Mouse (Mus musculus) limb, embryonic 14.5 days (tissue): ENCODE measurements around the gene Ndufb5. TPM values are rescaled to one million over a fixed set of nuclear protein-coding genes. Genes with fewer than 3 reads are reported as not detected.
"Not testable (repeated sequence)": the region's sequence is repeated elsewhere in the genome, so short reads cannot be mapped to it uniquely, and the experiment has no call there.

Source experiments
- ATAC-seq: fragments of 200-750 bp; cut with Nextera tagmentation; 2 replicates; pipeline ENCODE4 v1.8.0; 2017; ENCODE audit warnings: low read depth, moderate number of reproducible peaks, moderate TSS enrichment; ENCODE audit not compliant: low FRiP score
- DNase-seq: peaks from one replicate; pipeline ENCODE4 v3.0.0-alpha.2; 2015; ENCODE audit warnings: low spot score
- H3K27ac ChIP-seq: fragments of 300-500 bp; sonication (generic); replicated peaks from 2 replicates; pipeline ENCODE4 v1.5.1; 2014; ENCODE audit warnings: low read depth, mild to moderate bottlenecking, low read length, moderate library complexity, mixed read lengths
- H3K27me3 ChIP-seq: fragments of 300-500 bp; sonication (generic); 2 replicates; pipeline ENCODE4 v1.6.1; 2014; ENCODE audit warnings: low read length, mixed read lengths; ENCODE audit not compliant: control insufficient read depth, insufficient read depth
- H3K36me3 ChIP-seq: fragments of 300-500 bp; sonication (generic); 2 replicates; pipeline ENCODE4 v1.6.1; 2014; ENCODE audit warnings: mild to moderate bottlenecking, low read length, moderate library complexity, mixed read lengths; ENCODE audit not compliant: control insufficient read depth, insufficient read depth
- H3K4me1 ChIP-seq: fragments of 300-500 bp; sonication (generic); 2 replicates; pipeline ENCODE4 v1.6.1; 2014; ENCODE audit warnings: antibody characterized with exemption, low read length, mixed read lengths; ENCODE audit not compliant: control insufficient read depth, insufficient read depth
- H3K4me2 ChIP-seq: fragments of 300-500 bp; sonication (generic); replicated peaks from 2 replicates; pipeline ENCODE4 v1.6.1; 2014; ENCODE audit warnings: low read depth, mild to moderate bottlenecking, low read length, moderate library complexity; ENCODE audit not compliant: severe bottlenecking
- H3K4me3 ChIP-seq: fragments of 300-500 bp; sonication (generic); replicated peaks from 2 replicates; pipeline ENCODE4 v1.5.1; 2014; ENCODE audit warnings: low read length
- H3K9ac ChIP-seq: fragments of 300-500 bp; sonication (generic); 2 replicates; pipeline ENCODE4 v1.6.1; 2014; ENCODE audit warnings: mild to moderate bottlenecking, low read depth, low read length, moderate library complexity; ENCODE audit not compliant: severe bottlenecking
- H3K9me3 ChIP-seq: fragments of 300-500 bp; sonication (generic); 2 replicates; pipeline ENCODE4 v1.6.1; 2016; ENCODE audit warnings: low read length; ENCODE audit not compliant: control insufficient read depth
- POLR2A ChIP-seq: fragments of 200-500 bp; IDR thresholded peaks from 2 replicates; pipeline ENCODE4 v1.8.0; 2012; ENCODE audit warnings: inconsistent platforms, mild to moderate bottlenecking, moderate library complexity, borderline replicate concordance; ENCODE audit not compliant: insufficient read depth, insufficient read length; ENCODE audit errors: extremely low read depth
- WGBS: fragments of 180-500 bp; shearing (Covaris S2); extraction: QIAGEN DNeasy Blood & Tissue Kit; methylation state at CpG from one replicate; pipeline ENCODE4 v1.1.7; 2014; 5-methylcytosine and 5-hydroxymethylcytosine counted together
- polyA plus RNA-seq, 2 experiments: library from polyadenylated mRNA; depleted of rRNA in 1 of 2; stranded (reverse) in 1 of 2; unstranded in 1 of 2; fragments of >200 nt; fragmentation: Nextera tagmentation in 1 of 2; extraction: Ambion mirVana in 1 of 2; gene quantifications; 2 replicates each; pipeline versions ENCODE4 v1.2.1 to v1.2.3; 2012 to 2014

Gene Ndufb5
- polyA plus RNA-seq, 2 experiments, result 229 to 326 TPM

DNA sequence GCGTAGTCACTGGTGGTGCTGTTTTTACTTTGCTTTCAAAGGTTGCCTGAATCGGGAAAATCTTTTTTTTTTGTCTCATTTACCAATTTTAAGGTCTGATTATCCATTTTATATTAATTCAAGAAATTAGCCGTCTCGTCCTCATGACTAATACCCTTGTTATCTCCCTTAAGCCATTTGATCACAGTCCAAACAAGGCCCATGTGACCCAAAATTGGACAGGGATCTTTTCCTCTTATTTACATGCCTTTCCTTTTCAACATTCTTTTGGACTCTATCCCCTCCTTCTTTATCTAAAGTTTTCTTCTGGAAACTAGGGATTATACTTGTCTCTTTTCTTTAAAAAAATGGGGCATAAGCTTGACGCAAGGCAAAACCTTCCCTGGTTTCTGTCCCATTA lies 44.9 kb upstream of the Ndufb5 start:
- 82% methylated on average over 5 of the region's 5 CpGs for WGBS
- Histone ChIP-seq H3K27ac (no peak overlapping the region), H3K36me3 (no peaks in the 10 kb centered on the region), H3K27me3 (no peaks in the 10 kb centered on the region), H3K4me1 (no peaks in the 10 kb centered on the region), H3K4me2 (no peak overlapping the region), H3K9me3 (no peaks in the 10 kb centered on the region), H3K4me3 (no peak overlapping the region), H3K9ac (no peak overlapping the region)
- no peak for DNase-seq
- TF ChIP-seq POLR2A, result no peak
- ATAC-seq, result no peak

GRCm38 (mm10) chr3:32694211-32694610 lies 42.6 kb upstream of the Ndufb5 start:
- DNase-seq (no peak), ATAC-seq (no peak)
- H3K9ac ChIP-seq, result no peak overlapping the region
- H3K36me3 ChIP-seq, result no peaks in the 10 kb centered on the region
- no peak overlapping the region for H3K4me2 ChIP-seq
- TF ChIP-seq POLR2A, result no peak
- H3K4me1 ChIP-seq, result no peaks in the 10 kb centered on the region
- no peaks in the 10 kb centered on the region for H3K9me3 ChIP-seq
- H3K27me3 ChIP-seq, result no peaks in the 10 kb centered on the region
- H3K4me3 ChIP-seq, result no peak overlapping the region
- no peak overlapping the region for H3K27ac ChIP-seq
- 74% methylated on average over 5 of the region's 5 CpGs for WGBS

DNA sequence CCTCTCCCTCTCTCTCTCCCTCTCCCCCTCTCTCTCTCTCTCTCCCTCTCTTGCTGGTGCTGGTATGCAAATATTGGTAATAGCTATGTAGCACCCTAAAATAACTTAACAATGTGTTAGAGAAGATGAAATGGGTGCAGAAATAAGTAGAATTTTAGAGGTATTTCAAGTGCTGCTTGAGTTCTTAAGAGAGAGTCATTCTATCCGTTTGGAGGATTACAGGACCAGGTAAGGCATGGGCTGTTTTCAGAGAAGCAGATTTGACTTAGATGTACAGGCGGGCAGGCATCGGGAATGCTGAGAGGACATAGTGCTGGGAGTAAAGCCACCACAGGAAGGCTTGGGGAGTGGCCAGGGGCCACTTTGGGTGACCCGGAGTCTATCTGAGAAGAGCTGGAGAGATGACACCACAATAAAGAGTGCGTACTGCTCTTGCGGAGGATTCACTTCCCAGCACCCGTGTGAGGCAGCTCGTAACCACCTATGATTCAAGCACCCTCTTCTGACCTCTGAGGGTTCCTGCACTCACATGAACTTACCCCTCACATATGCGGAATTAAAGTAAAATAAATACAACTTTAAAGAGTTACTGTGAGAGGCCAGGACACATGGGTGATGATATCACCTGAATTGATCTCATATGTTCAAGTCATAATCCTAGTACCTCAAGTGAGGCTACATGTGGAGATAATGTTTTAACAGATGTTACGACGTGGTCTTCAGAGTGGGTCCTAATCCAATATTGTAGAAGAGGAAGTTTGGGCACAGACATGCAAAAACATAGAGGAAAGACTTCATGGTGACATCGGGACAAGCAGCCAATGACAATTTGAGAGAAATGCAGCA lies 41.8 kb upstream of the Ndufb5 start:
- no peak for DNase-seq
- no peak overlapping the region for H3K9ac ChIP-seq
- no peaks in the 10 kb centered on the region for H3K4me1 ChIP-seq
- TF ChIP-seq POLR2A, result no peak
- H3K36me3 ChIP-seq, result no peaks in the 10 kb centered on the region
- no peak overlapping the region for H3K27ac ChIP-seq
- H3K9me3 ChIP-seq, result no peaks in the 10 kb centered on the region
- no peak overlapping the region for H3K4me3 ChIP-seq
- H3K4me2 ChIP-seq, result no peak overlapping the region
- ATAC-seq, result no peak
- 71% methylated on average over 12 of the region's 12 CpGs for WGBS
- no peaks in the 10 kb centered on the region for H3K27me3 ChIP-seq

- DNase-seq (no peak), ATAC-seq (no peak)
- H3K27me3 ChIP-seq, result no peaks in the 10 kb centered on the region
- no peaks in the 10 kb centered on the region for H3K4me1 ChIP-seq
- no peaks in the 10 kb centered on the region for H3K36me3 ChIP-seq
- no peak overlapping the region for H3K4me3 ChIP-seq
- WGBS, result 90% methylated on average over 4 of the region's 4 CpGs
- no peaks in the 10 kb centered on the region for H3K9me3 ChIP-seq
- H3K27ac ChIP-seq, result no peak overlapping the region
- H3K9ac ChIP-seq, result no peak overlapping the region
- TF ChIP-seq POLR2A, result no peak
- no peak overlapping the region for H3K4me2 ChIP-seq
Measured at GRCm38 (mm10) chr3:32695583-32695980, 41.2 kb upstream of the Ndufb5 start.

DNA sequence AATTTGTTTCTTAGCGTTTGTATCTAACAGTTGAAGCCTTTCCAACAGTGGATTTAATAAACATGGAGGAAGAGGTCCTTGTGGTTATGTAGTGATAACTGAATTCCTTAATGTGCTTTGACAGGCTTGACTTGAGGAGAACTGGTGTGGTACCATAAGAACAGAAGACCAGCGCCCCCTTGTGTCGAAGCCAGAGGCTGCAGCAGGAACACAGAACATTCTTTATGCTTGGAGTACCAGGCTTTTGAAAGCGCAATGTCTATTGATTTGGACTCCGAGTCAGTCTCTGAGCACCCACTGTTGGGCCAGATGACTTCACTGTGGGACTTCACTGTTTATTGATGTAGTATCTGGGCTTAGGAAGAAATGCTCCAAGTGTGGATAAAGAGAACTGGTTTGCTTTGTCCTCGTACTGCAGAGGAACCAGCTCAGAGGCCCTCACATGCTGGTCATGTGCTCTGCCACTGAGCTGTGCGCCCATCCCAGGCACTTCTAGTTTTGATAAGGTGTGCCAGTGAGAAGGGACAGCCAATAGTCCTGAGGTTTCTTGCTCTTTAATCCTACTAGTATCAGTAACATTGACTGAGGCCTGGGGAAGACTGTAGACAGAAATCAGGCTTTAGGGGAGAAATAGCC lies 38.4 kb upstream of the Ndufb5 start:
- no peak overlapping the region for H3K9ac ChIP-seq
- WGBS, result 42% methylated on average over 7 of the region's 7 CpGs
- ATAC-seq, result peak; percentile 41; the same call in 1 of the 2 replicates

DNA sequence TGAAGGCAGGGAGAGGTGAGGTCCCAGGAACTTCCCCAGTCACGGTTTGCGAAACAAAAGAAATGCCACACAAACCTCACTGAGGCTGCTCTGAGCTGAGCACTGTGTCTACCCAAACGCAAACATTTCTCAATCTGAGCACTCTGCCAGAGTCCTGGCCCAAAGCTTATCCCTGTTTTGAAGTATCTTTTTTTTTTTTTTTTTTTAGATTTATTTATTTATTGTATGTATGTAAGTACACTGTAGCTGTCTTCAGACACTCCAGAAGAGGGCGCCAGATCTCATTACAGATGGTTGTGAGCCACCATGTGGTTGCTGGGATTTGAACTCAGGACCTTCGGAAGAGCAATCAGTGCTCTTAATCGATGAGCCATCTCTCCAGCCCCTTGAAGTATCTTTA lies 32.8 kb upstream of the Ndufb5 start:
- not testable (repeated sequence) for DNase-seq, ATAC-seq

More for the DNA sequence above, 38.4 kb upstream of the Ndufb5 start:
- H3K36me3 ChIP-seq, result no peaks in the 10 kb centered on the region
- no peaks in the 10 kb centered on the region for H3K4me1 ChIP-seq
- no peak overlapping the region for H3K27ac ChIP-seq
- no peaks in the 10 kb centered on the region for H3K9me3 ChIP-seq
- H3K4me2 ChIP-seq, result no peak overlapping the region
- H3K4me3 ChIP-seq, result no peak overlapping the region
- DNase-seq, result peak; percentile 83
- H3K27me3 ChIP-seq, result no peaks in the 10 kb centered on the region
- no peak for TF ChIP-seq POLR2A

GRCm38 (mm10) chr3:32704632-32705031 lies 32.2 kb upstream of the Ndufb5 start:
- H3K4me3 ChIP-seq, ATAC-seq, H3K9me3 ChIP-seq, H3K36me3 ChIP-seq, H3K4me1 ChIP-seq, DNase-seq, H3K27ac ChIP-seq, H3K9ac ChIP-seq, H3K27me3 ChIP-seq, H3K4me2 ChIP-seq: not testable (repeated sequence)
- WGBS, result 90% methylated on average over 10 of the region's 10 CpGs

More for the DNA sequence above, 32.8 kb upstream of the Ndufb5 start:
- not testable (repeated sequence) for H3K9ac ChIP-seq, H3K4me2 ChIP-seq, H3K4me3 ChIP-seq, H3K36me3 ChIP-seq, H3K9me3 ChIP-seq, H3K27me3 ChIP-seq, H3K4me1 ChIP-seq, H3K27ac ChIP-seq
- 89% methylated on average over 6 of the region's 6 CpGs for WGBS
